ENCODE assay signal across 8 mouse cellular contexts in the genomic region with DNA sequence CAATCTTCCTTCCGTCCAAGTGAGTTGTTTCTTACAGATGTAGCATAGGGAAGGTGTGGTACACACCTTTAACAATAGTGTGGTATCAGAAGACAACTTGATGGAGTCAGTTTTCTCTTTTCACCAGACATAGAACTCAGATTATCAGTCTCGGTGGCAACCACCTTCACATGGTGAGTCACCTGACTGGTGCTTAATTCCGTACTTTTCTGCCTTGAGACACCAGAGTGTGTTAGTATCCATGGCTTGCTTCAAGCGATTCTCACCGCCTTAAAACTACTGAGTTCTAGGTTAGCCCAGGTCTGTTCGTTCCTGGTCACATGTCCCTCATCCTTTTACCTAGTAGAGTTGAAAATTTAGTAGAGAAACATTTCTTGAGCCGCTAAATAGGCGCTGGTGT. TPM values are rescaled to one million over a fixed set of nuclear protein-coding genes. Genes with fewer than 3 reads are reported as not detected.
A peak's percentile ranks its signal among the peaks of the same experiment; 100 is the strongest.
DNase-seq lines count a peak whose midpoint lies in the region; ATAC-seq and TF ChIP-seq lines count a peak whose summit lies in the region.

No protein-coding gene starts in this region.

- DNase-seq in lung, embryonic 14.5 days, result no peak
- no peak for DNase-seq in lung, postnatal 36 days
- no peak for DNase-seq in embryonic facial prominence, embryonic 11.5 days (ENCODE audit: low spot score)
- DNase-seq in left cerebral cortex, adult 8-10 months (ENCODE audit: low spot score in 2 of 2), result no peak
- no peak for DNase-seq in adipocyte (ENCODE audit: low spot score)
- DNase-seq in layer of hippocampus, adult 9-10 months (ENCODE audit: low spot score), result no peak

- ATAC-seq in lung, embryonic 14.5 days (ENCODE audit: insufficient read depth), result no peak; the same call in 1 of the 2 replicates
- no peak for ATAC-seq in embryonic facial prominence, embryonic 11.5 days (replicated peaks; ENCODE audit: insufficient number of reproducible peaks, low FRiP score, low TSS enrichment, low read depth)
- 0 out of 2 replicates have a peak, but pooled peaks have one; percentile 15 for ATAC-seq in intestine, postnatal 0 days
- peak; percentile 29 for ATAC-seq in neural tube, embryonic 14.5 days (ENCODE audit: low read depth)

- H3K9ac ChIP-seq in lung, embryonic 14.5 days, result peak overlapping the region; percentile 76
- H3K9ac ChIP-seq in embryonic facial prominence, embryonic 11.5 days (replicated peaks; ENCODE audit: low read length), result peak overlapping the region; percentile 71
- H3K9ac ChIP-seq in intestine, postnatal 0 days (ENCODE audit: low read depth, low read length), result peak overlapping the region; percentile 66
- peak overlapping the region; percentile 87 for H3K9ac ChIP-seq in neural tube, embryonic 14.5 days (replicated peaks; ENCODE audit: low read depth, low read length)

- H3K27ac ChIP-seq in lung, embryonic 14.5 days (ENCODE audit: low read depth), result no peak overlapping the region
- no peak overlapping the region for H3K27ac ChIP-seq in embryonic facial prominence, embryonic 11.5 days (replicated peaks; ENCODE audit: low read depth, low read length)
- H3K27ac ChIP-seq in intestine, postnatal 0 days (ENCODE audit: low read depth, low read length), result no peak overlapping the region
- H3K27ac ChIP-seq in neural tube, embryonic 14.5 days (ENCODE audit: low read depth, low read length), result peak overlapping the region; percentile 53; the same call in 1 of the 2 replicates

- 9% methylated on average over 8 of the region's 8 CpGs for WGBS in lung, embryonic 14.5 days
- 14% methylated on average over 8 of the region's 8 CpGs for WGBS in embryonic facial prominence, embryonic 11.5 days
- 9% methylated on average over 8 of the region's 8 CpGs for WGBS in intestine, postnatal 0 days
- WGBS in neural tube, embryonic 14.5 days, result 11% methylated on average over 8 of the region's 8 CpGs

- TF ChIP-seq CTCF in lung, embryonic 14.5 days (IDR thresholded peaks at IDR 0.05; ENCODE audit: low read depth), result no peak
- TF ChIP-seq CTCF in intestine, postnatal 0 days (IDR thresholded peaks at IDR 0.05; ENCODE audit: low read depth), result no peak

- H3K4me3 ChIP-seq in lung, embryonic 14.5 days (ENCODE audit: low read depth, low read length), result peak overlapping the region; percentile 76
- H3K4me3 ChIP-seq in embryonic facial prominence, embryonic 11.5 days (ENCODE audit: low read depth, low read length), result peak overlapping the region; percentile 65
- H3K4me3 ChIP-seq in intestine, postnatal 0 days (ENCODE audit: low read depth, low read length), result peak overlapping the region; percentile 77
- peak overlapping the region; percentile 67 for H3K4me3 ChIP-seq in neural tube, embryonic 14.5 days (ENCODE audit: low read depth, low read length)

- peaks cover 8% of the 10 kb centered on the region; the same call in 1 of the 2 replicates for H3K4me1 ChIP-seq in lung, embryonic 14.5 days (ENCODE audit: insufficient read depth)
- H3K4me1 ChIP-seq in embryonic facial prominence, embryonic 11.5 days (ENCODE audit: control insufficient read depth, insufficient read depth, low read length), result no peaks in the 10 kb centered on the region
- H3K4me1 ChIP-seq in intestine, postnatal 0 days (replicated peaks; ENCODE audit: control insufficient read depth, insufficient read depth, low read length), result peaks cover 4% of the 10 kb centered on the region; the same call in 1 of the 2 replicates
- H3K4me1 ChIP-seq in neural tube, embryonic 14.5 days (ENCODE audit: control insufficient read depth, insufficient read depth, low read length), result peaks cover 15% of the 10 kb centered on the region

- H3K9me3 ChIP-seq in lung, embryonic 14.5 days (ENCODE audit: low read depth, low read length), result no peaks in the 10 kb centered on the region
- H3K9me3 ChIP-seq in embryonic facial prominence, embryonic 11.5 days (replicated peaks; ENCODE audit: control insufficient read depth, low read length), result no peaks in the 10 kb centered on the region
- no peaks in the 10 kb centered on the region for H3K9me3 ChIP-seq in intestine, postnatal 0 days (ENCODE audit: control insufficient read depth)
- no peaks in the 10 kb centered on the region for H3K9me3 ChIP-seq in neural tube, embryonic 14.5 days (ENCODE audit: control insufficient read depth, low read length)

- no peaks in the 10 kb centered on the region for H3K27me3 ChIP-seq in lung, embryonic 14.5 days (ENCODE audit: insufficient read depth, low read length)
- H3K27me3 ChIP-seq in embryonic facial prominence, embryonic 11.5 days (ENCODE audit: control insufficient read depth, insufficient read depth, low read length), result no peaks in the 10 kb centered on the region
- no peaks in the 10 kb centered on the region for H3K27me3 ChIP-seq in intestine, postnatal 0 days (replicated peaks; ENCODE audit: control insufficient read depth, insufficient read depth, low read length)
- H3K27me3 ChIP-seq in neural tube, embryonic 14.5 days (ENCODE audit: control insufficient read depth, insufficient read depth, low read length), result no peaks in the 10 kb centered on the region

- peaks cover 15% of the 10 kb centered on the region for H3K36me3 ChIP-seq in lung, embryonic 14.5 days (ENCODE audit: insufficient read depth)
- H3K36me3 ChIP-seq in embryonic facial prominence, embryonic 11.5 days (replicated peaks; ENCODE audit: control insufficient read depth, insufficient read depth, low read depth, low read length), result no peaks in the 10 kb centered on the region
- H3K36me3 ChIP-seq in intestine, postnatal 0 days (ENCODE audit: control insufficient read depth, insufficient read depth), result peaks cover 17% of the 10 kb centered on the region; the same call in 1 of the 2 replicates
- peaks cover 8% of the 10 kb centered on the region for H3K36me3 ChIP-seq in neural tube, embryonic 14.5 days (ENCODE audit: control insufficient read depth, insufficient read depth, low read length)

- H3K4me2 ChIP-seq in lung, embryonic 14.5 days, result peak overlapping the region; percentile 92
- H3K4me2 ChIP-seq in embryonic facial prominence, embryonic 11.5 days (ENCODE audit: low read depth, low read length), result peak overlapping the region; percentile 77
- peak overlapping the region; percentile 81 for H3K4me2 ChIP-seq in intestine, postnatal 0 days (replicated peaks; ENCODE audit: low read depth)
- peak overlapping the region; percentile 95 for H3K4me2 ChIP-seq in neural tube, embryonic 14.5 days (ENCODE audit: low read depth, low read length)

RNA-seq across cellular contexts. Expression of a gene that starts 0.4 kb away (rescaled TPM):
- polyA plus RNA-seq in lung, embryonic 14.5 days (2014; fragmentation: Nextera tagmentation; extraction: Ambion mirVana), result 12.2 and 14.2 TPM in 2 replicates
- polyA plus RNA-seq in embryonic facial prominence, embryonic 11.5 days (2014; fragmentation: Nextera tagmentation; extraction: Ambion mirVana), result 6.4 and 7.1 TPM in 2 replicates
- 23.5 and 24.4 TPM in 2 replicates for polyA plus RNA-seq in intestine, postnatal 0 days (2015; fragmentation: Nextera tagmentation; extraction: Ambion mirVana)
- 13.3 and 13.6 TPM in 2 replicates for polyA plus RNA-seq in neural tube, embryonic 14.5 days (2014; fragmentation: Nextera tagmentation; extraction: Ambion mirVana)
- 10 to 100 TPM; 63.7 to 82.2 (median 70.9) TPM for total RNA-seq in left cerebral cortex, adult 8-10 months (2022)

RNA-seq across cellular contexts. Expression of a gene that starts 8.8 kb away (rescaled TPM):
- 119 and 120 TPM in 2 replicates for polyA plus RNA-seq in lung, embryonic 14.5 days (2014; fragmentation: Nextera tagmentation; extraction: Ambion mirVana)
- 148 and 159 TPM in 2 replicates for polyA plus RNA-seq in embryonic facial prominence, embryonic 11.5 days (2014; fragmentation: Nextera tagmentation; extraction: Ambion mirVana)
- 40.1 and 40.5 TPM in 2 replicates for polyA plus RNA-seq in intestine, postnatal 0 days (2015; fragmentation: Nextera tagmentation; extraction: Ambion mirVana)
- polyA plus RNA-seq in neural tube, embryonic 14.5 days (2014; fragmentation: Nextera tagmentation; extraction: Ambion mirVana), result 80.3 and 89.8 TPM in 2 replicates
- 10 to 100 TPM; 80.5 to 93.3 (median 83.7) TPM for total RNA-seq in left cerebral cortex, adult 8-10 months (2022)

RNA-seq across cellular contexts. Expression of a gene that starts 29.5 kb away (rescaled TPM):
- polyA plus RNA-seq in lung, embryonic 14.5 days (2014; fragmentation: Nextera tagmentation; extraction: Ambion mirVana), result not detected in 2 replicates
- polyA plus RNA-seq in embryonic facial prominence, embryonic 11.5 days (2014; fragmentation: Nextera tagmentation; extraction: Ambion mirVana), result not detected in 2 replicates
- polyA plus RNA-seq in intestine, postnatal 0 days (2015; fragmentation: Nextera tagmentation; extraction: Ambion mirVana), result not detected in 2 replicates
- polyA plus RNA-seq in neural tube, embryonic 14.5 days (2014; fragmentation: Nextera tagmentation; extraction: Ambion mirVana), result 0.14 and 0.16 TPM in 2 replicates
- total RNA-seq in left cerebral cortex, adult 8-10 months (2022), result under 1 TPM in 2 of 4 experiments, not detected in 2; 0.11 to 0.16 TPM

RNA-seq across cellular contexts. Expression of a gene that starts 38.1 kb away (rescaled TPM):
- polyA plus RNA-seq in lung, embryonic 14.5 days (2014; fragmentation: Nextera tagmentation; extraction: Ambion mirVana), result 37.2 and 39.1 TPM in 2 replicates
- 46.2 and 47.1 TPM in 2 replicates for polyA plus RNA-seq in embryonic facial prominence, embryonic 11.5 days (2014; fragmentation: Nextera tagmentation; extraction: Ambion mirVana)
- 6.6 and 6.8 TPM in 2 replicates for polyA plus RNA-seq in intestine, postnatal 0 days (2015; fragmentation: Nextera tagmentation; extraction: Ambion mirVana)
- 139 and 179 TPM in 2 replicates for polyA plus RNA-seq in neural tube, embryonic 14.5 days (2014; fragmentation: Nextera tagmentation; extraction: Ambion mirVana)
- total RNA-seq in left cerebral cortex, adult 8-10 months (2022), result 100 to 1,000 TPM in 2 of 4 experiments, 10 to 100 TPM in 2; 98.6 to 117 (median 104) TPM

RNA-seq across cellular contexts. Expression of a gene that starts 45.3 kb away (rescaled TPM):
- polyA plus RNA-seq in lung, embryonic 14.5 days (2014; fragmentation: Nextera tagmentation; extraction: Ambion mirVana), result 0.29 and 0.42 TPM in 2 replicates
- polyA plus RNA-seq in embryonic facial prominence, embryonic 11.5 days (2014; fragmentation: Nextera tagmentation; extraction: Ambion mirVana), result 0.24 and 0.36 TPM in 2 replicates
- 0.09 and 0.18 TPM in 2 replicates for polyA plus RNA-seq in intestine, postnatal 0 days (2015; fragmentation: Nextera tagmentation; extraction: Ambion mirVana)
- 0.17 and 0.45 TPM in 2 replicates for polyA plus RNA-seq in neural tube, embryonic 14.5 days (2014; fragmentation: Nextera tagmentation; extraction: Ambion mirVana)
- total RNA-seq in left cerebral cortex, adult 8-10 months (2022), result 1 to 10 TPM in 2 of 4 experiments, under 1 TPM in 2; 0.65 to 4.1 (median 2.1) TPM

Comparison
In these comparisons a context has a peak if more than half of its experiments do, and no peak if none do; other contexts are left out.
1. ATAC-seq: peak in intestine, postnatal 0 days (single experiment) and neural tube, embryonic 14.5 days (single experiment); none in lung, embryonic 14.5 days (single experiment) and embryonic facial prominence, embryonic 11.5 days (single experiment).
2. Peak in every context shown above with its lines, with median percentiles within 50 percentile points of each other: H3K4me2 ChIP-seq, H3K4me3 ChIP-seq and H3K9ac ChIP-seq.